Mouse (Mus musculus): ENCODE data around the gene Fhl1. TPM values are rescaled to one million over a fixed set of nuclear protein-coding genes. Genes with fewer than 3 reads are reported as not detected.

The Fhl1 gene
- polyA plus RNA-seq (2016; fragmentation: Nextera tagmentation; extraction: Ambion mirVana) = 81.0 and 87.1 TPM in 2 replicates

- peak within 1 kb of the TSS; percentile 91 for H3K27ac ChIP-seq
- H3K36me3 ChIP-seq = no peaks in the 10 kb centered on the region
- peak; percentile 65 for DNase-seq (ENCODE audit: low spot score)
- WGBS = 21% methylated on average over 70 of the region's 106 CpGs
- peaks cover 19% of the 10 kb centered on the region; the same call in 1 of the 2 replicates for H3K4me1 ChIP-seq (replicated peaks)
- H3K9me3 ChIP-seq = no peaks in the 10 kb centered on the region; the same call in 1 of the 2 replicates
- no peaks in the 10 kb centered on the region for H3K27me3 ChIP-seq (ENCODE audit: insufficient read depth, poor library complexity, severe bottlenecking)
- H3K4me3 ChIP-seq = peak within 1 kb of the TSS; percentile 64
Measured at GRCm38 (mm10) chrX:56731306-56732201, at the start of gene Fhl1. Gene Fhl1 (plus strand): TSS chrX:56731787.

GRCm38 (mm10) chrX:56682156-56682720 is 49.3 kb upstream of the Fhl1 start:
- H3K27me3 ChIP-seq (ENCODE audit: insufficient read depth, poor library complexity, severe bottlenecking) = no peaks in the 10 kb centered on the region
- no peak for DNase-seq (ENCODE audit: low spot score)
- no peak overlapping the region for H3K27ac ChIP-seq
- no peaks in the 10 kb centered on the region for H3K4me1 ChIP-seq (replicated peaks)
- WGBS = 63% methylated on average over 1 of the region's 1 CpGs
- no peaks in the 10 kb centered on the region for H3K9me3 ChIP-seq
- H3K4me3 ChIP-seq = no peak overlapping the region
- H3K36me3 ChIP-seq = no peaks in the 10 kb centered on the region

GRCm38 (mm10) chrX:56683521-56683920 is 48.1 kb upstream of the Fhl1 start:
- H3K27ac ChIP-seq = no peak overlapping the region
- H3K4me1 ChIP-seq (replicated peaks) = no peaks in the 10 kb centered on the region
- H3K9me3 ChIP-seq = no peaks in the 10 kb centered on the region
- H3K27me3 ChIP-seq (ENCODE audit: insufficient read depth, poor library complexity, severe bottlenecking) = no peaks in the 10 kb centered on the region
- H3K4me3 ChIP-seq = no peak overlapping the region
- H3K36me3 ChIP-seq = no peaks in the 10 kb centered on the region
- no peak for DNase-seq (ENCODE audit: low spot score)
- WGBS = 80% methylated on average over 10 of the region's 10 CpGs

GRCm38 (mm10) chrX:56692554-56692953 is 39.0 kb upstream of the Fhl1 start:
- 86% methylated on average over 6 of the region's 6 CpGs for WGBS
- Histone ChIP-seq H3K27me3 (ENCODE audit: insufficient read depth, poor library complexity, severe bottlenecking) (no peaks in the 10 kb centered on the region), H3K27ac (no peak overlapping the region), H3K4me3 (no peak overlapping the region), H3K4me1 (replicated peaks) (no peaks in the 10 kb centered on the region), H3K9me3 (no peaks in the 10 kb centered on the region), H3K36me3 (no peaks in the 10 kb centered on the region)
- no peak for DNase-seq (ENCODE audit: low spot score)

- no peak for DNase-seq (ENCODE audit: low spot score)
- no peak overlapping the region for H3K27ac ChIP-seq
- H3K36me3 ChIP-seq = no peaks in the 10 kb centered on the region
- WGBS = 88% methylated on average over 2 of the region's 2 CpGs
- H3K9me3 ChIP-seq = no peaks in the 10 kb centered on the region
- H3K4me1 ChIP-seq (replicated peaks) = no peaks in the 10 kb centered on the region
- H3K4me3 ChIP-seq = no peak overlapping the region
- no peaks in the 10 kb centered on the region for H3K27me3 ChIP-seq (ENCODE audit: insufficient read depth, poor library complexity, severe bottlenecking)
Measured at GRCm38 (mm10) chrX:56694539-56694938, 37.0 kb upstream of the Fhl1 start.

- no peak overlapping the region for H3K4me3 ChIP-seq
- H3K4me1 ChIP-seq (replicated peaks) = no peaks in the 10 kb centered on the region
- no peaks in the 10 kb centered on the region for H3K36me3 ChIP-seq
- H3K9me3 ChIP-seq = no peaks in the 10 kb centered on the region
- no peak overlapping the region for H3K27ac ChIP-seq
- no peaks in the 10 kb centered on the region for H3K27me3 ChIP-seq (ENCODE audit: insufficient read depth, poor library complexity, severe bottlenecking)
- WGBS = 81% methylated on average over 6 of the region's 6 CpGs
- no peak for DNase-seq (ENCODE audit: low spot score)
Measured at GRCm38 (mm10) chrX:56697199-56697780, 34.3 kb upstream of the Fhl1 start.

GRCm38 (mm10) chrX:56697886-56698285 is 33.7 kb upstream of the Fhl1 start:
- Histone ChIP-seq H3K4me3 (no peak overlapping the region), H3K27ac (no peak overlapping the region), H3K27me3 (ENCODE audit: insufficient read depth, poor library complexity, severe bottlenecking) (no peaks in the 10 kb centered on the region), H3K9me3 (no peaks in the 10 kb centered on the region), H3K36me3 (no peaks in the 10 kb centered on the region), H3K4me1 (replicated peaks) (no peaks in the 10 kb centered on the region)
- WGBS = 91% methylated on average over 4 of the region's 4 CpGs
- no peak for DNase-seq (ENCODE audit: low spot score)

- H3K4me1 ChIP-seq (replicated peaks) = no peaks in the 10 kb centered on the region
- H3K9me3 ChIP-seq = no peaks in the 10 kb centered on the region
- H3K4me3 ChIP-seq = no peak overlapping the region
- H3K36me3 ChIP-seq = no peaks in the 10 kb centered on the region
- H3K27me3 ChIP-seq (ENCODE audit: insufficient read depth, poor library complexity, severe bottlenecking) = no peaks in the 10 kb centered on the region
- no peak for DNase-seq (ENCODE audit: low spot score)
- 83% methylated on average over 3 of the region's 3 CpGs for WGBS
- H3K27ac ChIP-seq = no peak overlapping the region
Measured at GRCm38 (mm10) chrX:56701261-56701660, 30.3 kb upstream of the Fhl1 start.

GRCm38 (mm10) chrX:56703965-56704562 is 27.5 kb upstream of the Fhl1 start:
- Histone ChIP-seq H3K36me3 (no peaks in the 10 kb centered on the region), H3K9me3 (no peaks in the 10 kb centered on the region), H3K27ac (no peak overlapping the region), H3K4me1 (replicated peaks) (no peaks in the 10 kb centered on the region), H3K4me3 (no peak overlapping the region), H3K27me3 (ENCODE audit: insufficient read depth, poor library complexity, severe bottlenecking) (no peaks in the 10 kb centered on the region)
- 81% methylated on average over 8 of the region's 8 CpGs for WGBS
- no peak for DNase-seq (ENCODE audit: low spot score)

GRCm38 (mm10) chrX:56708592-56709370 is 22.8 kb upstream of the Fhl1 start:
- Histone ChIP-seq H3K4me3 (no peak overlapping the region), H3K4me1 (replicated peaks) (no peaks in the 10 kb centered on the region), H3K9me3 (no peaks in the 10 kb centered on the region), H3K27me3 (ENCODE audit: insufficient read depth, poor library complexity, severe bottlenecking) (no peaks in the 10 kb centered on the region), H3K36me3 (no peaks in the 10 kb centered on the region), H3K27ac (no peak overlapping the region)
- WGBS = 82% methylated on average over 6 of the region's 6 CpGs
- DNase-seq (ENCODE audit: low spot score) = no peak

- Histone ChIP-seq H3K4me3 (no peak overlapping the region), H3K4me1 (replicated peaks) (no peaks in the 10 kb centered on the region), H3K27ac (no peak overlapping the region), H3K27me3 (ENCODE audit: insufficient read depth, poor library complexity, severe bottlenecking) (no peaks in the 10 kb centered on the region), H3K36me3 (no peaks in the 10 kb centered on the region), H3K9me3 (no peaks in the 10 kb centered on the region)
- no peak for DNase-seq (ENCODE audit: low spot score)
- WGBS = 96% methylated on average over 1 of the region's 1 CpGs
Measured at GRCm38 (mm10) chrX:56710522-56710921, 21.1 kb upstream of the Fhl1 start.

GRCm38 (mm10) chrX:56712666-56713065 is 18.9 kb upstream of the Fhl1 start:
- Histone ChIP-seq H3K4me1 (replicated peaks) (no peaks in the 10 kb centered on the region), H3K27ac (no peak overlapping the region), H3K4me3 (no peak overlapping the region), H3K36me3 (no peaks in the 10 kb centered on the region), H3K27me3 (ENCODE audit: insufficient read depth, poor library complexity, severe bottlenecking) (no peaks in the 10 kb centered on the region), H3K9me3 (no peaks in the 10 kb centered on the region)
- 84% methylated on average over 1 of the region's 1 CpGs for WGBS
- no peak for DNase-seq (ENCODE audit: low spot score)

All from hindbrain, embryonic 10.5 days (tissue).